Mouse (Mus musculus) urinary bladder, adult 18-20 months (tissue): ENCODE measurements around the gene Rbms1.

ENCODE experiments used
- DNase-seq, 2 experiments: peaks; one replicate each; pipeline ENCODE4 v3.0.0; 2022; ENCODE audit warnings: low spot score in 2 of 2, mixed read lengths in 2 of 2

Rbms1 gene

DNA sequence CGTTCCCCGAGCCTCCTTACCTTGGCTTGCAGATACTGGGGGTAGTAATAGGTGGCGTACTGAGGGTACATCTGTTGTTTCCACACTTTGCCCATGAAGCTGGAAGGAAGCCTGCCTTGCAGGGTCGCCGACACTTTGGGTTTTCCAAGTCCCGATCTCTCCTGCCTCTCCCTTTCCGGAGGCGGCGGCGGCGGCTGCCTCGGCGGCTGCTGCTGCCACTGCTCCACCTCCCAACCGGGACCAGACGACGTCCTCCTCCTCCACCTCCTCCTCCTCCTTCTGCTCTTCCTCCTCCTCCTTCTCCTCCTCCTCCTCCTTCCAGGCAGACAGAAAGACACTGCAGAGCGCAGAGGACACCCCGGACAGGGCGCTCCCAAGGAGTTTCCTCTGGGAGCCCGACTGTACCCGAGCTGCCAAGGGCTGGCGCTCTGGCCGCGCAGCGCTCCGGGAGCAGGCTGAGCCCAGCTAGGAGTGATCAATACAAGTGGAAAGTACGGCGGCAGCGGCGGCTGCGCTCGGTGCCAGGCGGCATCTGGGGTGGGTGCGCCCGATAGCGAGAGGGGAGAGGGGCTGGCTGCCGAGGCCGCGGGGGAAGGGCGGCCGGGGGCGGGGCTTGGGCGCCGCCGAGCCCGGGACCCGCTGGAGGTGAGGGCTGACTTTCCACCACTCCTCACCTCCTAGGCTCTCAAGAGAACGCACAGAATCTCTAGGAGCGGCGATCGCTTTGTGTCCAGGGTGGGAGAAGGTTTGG, at the start of gene Rbms1:
Gene Rbms1 (minus strand): TSS at position 522 of the 751 bp plus-strand sequence.
- peak; percentile 61 to 75 for DNase-seq

DNA sequence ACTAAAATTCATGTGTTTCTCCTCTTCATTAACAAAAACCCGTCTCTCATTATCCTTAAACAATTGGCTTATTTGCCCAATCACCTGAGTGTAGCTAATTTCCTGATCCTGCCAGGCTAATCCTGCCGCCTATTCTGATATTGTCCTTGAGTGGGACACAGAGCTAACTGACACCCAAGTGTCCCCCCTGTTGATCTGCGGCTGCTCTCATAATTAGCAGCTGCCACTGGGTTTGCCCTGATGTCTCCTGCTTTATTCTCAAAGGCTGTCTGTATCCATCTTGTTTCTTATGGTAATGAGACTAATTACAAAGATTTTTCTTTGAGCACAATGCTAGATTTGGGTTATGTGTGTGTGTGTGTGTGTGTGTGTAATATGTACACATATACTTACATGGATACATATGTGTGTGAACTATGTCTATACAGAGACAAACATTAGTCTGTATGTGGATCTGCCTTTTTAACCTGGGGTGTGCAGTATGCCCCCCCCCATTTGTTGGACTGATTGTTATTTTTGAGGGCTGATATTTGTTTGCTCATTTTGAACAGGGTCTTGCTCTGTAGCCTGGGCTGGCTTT, 49.3 kb upstream of the Rbms1 start:
- DNase-seq, result no peak

DNA sequence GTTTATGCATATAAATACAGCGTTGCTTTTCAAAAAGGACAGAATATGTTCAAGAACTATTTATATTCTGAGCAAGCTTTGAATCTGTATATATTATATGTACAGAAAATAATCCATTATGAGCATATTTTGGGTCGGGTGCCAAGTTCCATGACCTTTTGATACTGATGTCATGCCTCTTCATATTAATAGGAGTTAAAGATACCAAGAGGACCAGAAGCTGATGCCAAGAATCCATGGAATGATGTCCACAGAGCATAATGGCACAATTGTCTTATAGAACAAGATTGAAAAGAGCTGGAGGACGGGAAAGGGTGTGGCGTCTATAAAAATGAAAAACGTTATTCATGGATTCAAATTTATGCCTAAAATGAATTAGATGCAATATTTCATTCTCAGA, 23.3 kb upstream of the Rbms1 start:
- DNase-seq, result no peak

DNA sequence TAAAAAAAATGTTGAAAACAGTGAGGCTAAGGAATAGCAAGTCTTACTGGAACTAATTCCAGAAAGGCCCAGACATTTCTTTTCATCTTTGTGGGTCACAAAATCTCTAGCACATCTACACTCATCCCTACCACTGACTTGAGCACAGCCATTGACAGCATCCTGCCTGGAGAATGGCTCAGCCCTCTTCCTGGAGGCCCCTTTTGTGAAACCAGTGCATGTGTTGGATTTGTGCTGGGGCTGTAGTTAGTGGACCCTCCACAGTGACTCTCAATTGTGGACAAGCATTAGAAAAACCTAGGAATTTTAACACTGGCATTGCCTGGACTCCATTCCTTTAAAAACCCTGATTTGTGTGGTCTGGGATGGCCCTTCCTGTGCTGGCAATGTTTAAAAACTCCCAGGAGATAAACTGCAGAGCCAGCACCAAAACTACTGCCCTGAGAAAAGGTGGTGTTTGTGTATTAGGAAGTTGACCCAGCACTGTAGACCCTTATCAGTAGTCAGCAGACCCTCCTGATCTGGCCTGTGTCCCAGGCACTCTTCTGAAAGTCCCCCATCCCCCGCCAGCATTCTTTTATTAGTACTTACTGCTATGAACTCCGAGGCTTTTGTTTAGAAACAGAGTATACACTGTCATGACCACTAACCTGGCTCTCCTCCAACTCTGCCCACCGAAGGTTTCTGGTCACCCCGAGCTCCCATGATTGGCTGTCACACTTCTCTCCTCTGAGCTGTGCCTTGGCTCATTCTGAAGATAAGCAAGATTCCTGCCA, 15.7 kb upstream of the Rbms1 start:
- DNase-seq, result no peak

DNA sequence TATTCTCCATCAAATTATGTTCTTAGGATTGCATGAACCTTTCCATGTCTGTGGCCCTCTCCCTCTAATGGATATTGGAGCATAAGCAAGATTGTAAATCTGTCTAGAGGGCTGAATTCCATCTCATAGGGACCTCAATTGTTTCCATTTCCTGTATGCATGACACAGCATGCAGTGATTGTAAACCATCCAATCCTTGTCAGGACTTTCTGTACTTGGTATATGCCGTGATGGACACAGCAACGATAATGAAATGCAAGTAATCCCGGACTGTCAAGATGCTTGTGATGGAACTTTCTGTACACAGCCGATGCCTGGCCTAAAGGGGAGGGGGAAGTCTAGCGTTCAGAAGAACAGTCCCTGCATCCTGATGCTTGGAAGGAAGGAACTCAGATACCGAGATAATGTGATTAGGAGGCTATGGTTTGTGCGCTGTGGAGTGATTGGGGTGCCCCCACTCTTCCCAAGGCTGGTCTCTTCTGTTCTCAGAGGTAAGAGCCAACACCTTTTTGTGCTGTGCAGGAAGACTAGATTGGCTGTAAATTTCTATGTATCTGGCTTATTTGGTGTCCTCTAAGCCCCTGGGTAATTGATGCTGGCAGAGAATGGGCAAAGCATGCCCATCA, 9.3 kb upstream of the Rbms1 start:
- no peak for DNase-seq

DNA sequence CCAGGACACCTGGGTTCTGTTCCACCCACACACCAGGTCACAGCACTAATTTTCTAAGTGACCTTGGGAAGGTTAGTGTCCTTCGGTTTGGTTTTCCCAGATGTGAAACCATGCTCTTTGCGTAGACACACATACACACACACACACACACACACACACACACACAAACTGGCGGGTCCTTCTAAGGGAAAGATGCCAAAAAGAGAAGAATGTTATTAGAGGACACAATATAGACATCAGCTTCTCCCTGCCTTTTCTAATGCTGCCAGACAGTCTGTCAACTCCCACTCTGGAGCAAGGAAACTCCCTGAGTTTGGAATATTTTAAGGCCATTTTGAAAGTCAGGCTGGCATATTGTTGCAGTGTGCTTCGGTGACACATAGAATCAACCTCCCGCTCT, 624 bp upstream of the Rbms1 start:
- no peak for DNase-seq

DNA sequence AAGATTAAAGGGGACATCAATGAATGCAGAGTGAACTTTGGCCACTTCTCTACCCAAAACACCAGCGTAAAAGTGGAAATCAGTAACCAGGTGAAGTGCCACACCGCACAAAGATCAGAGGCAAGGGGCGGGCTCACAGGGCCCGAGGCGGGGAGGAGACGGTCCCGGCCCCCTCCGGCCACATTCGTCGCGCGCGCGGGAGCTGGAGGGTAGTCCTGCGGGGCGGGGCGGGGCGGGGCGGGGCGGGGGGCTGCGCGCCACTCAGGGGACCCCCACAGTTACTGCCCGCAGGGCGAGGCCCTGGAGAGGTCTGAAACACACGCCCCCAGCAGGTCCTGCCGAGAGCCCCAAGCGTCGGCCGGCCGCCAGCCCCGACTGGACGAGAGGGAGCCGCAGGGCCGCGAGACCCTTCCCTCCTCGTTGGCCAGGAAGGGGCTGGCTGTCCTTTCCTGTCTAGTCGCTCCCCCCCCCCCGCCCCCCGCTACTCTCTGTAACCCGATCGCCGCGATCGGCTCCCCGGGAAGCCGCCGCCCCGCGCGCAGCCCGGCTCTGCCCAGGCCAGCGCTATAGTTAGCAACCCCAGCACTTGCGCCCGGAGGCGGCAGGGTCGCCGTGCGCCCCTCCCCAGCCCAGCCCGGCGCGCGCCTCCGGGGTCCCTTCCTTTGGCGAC, 856 bp downstream of the Rbms1 start:
- DNase-seq, result peak; percentile 53 to 58

DNA sequence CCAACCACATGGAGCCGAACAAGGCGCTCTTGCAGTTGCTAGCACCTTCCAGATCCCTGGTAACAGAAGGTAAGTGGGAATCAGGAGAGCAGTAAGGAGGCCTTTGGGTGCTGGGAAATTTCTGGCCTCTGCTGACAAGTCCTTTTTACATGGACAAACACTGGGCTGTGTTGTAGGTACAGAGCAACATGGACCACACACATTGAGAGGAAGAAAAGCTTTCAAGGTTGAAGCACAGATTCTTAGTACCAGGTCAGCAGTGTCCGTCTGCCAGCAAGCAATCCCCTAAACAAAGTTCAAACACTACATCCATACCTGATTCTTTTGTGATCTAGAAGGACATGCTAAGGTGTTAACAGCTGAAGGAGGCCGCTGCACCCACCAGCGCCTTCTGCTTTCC, 1.7 kb downstream of the Rbms1 start:
- DNase-seq, result peak in 1 of 2 experiments; percentile 14

DNA sequence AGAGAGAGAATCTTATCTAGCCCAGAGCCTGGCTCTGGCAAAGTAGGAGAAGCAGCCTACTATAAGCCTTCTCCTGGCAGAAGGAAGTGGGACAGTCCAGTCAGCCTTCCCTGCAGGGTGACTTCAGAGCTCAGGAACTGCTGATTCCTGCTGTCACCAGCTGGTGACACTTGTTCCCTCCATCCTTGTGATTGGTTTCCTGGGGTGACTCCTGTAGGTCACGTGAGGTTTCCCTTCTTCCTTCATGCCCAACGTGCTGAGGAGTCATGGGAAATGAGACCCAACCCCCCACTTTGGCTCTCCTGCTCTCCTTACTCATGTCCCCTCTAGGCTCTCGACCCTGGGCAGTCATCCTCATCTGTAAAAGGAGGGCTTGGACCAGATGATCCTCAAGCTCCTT, 14.8 kb downstream of the Rbms1 start:
- no peak for DNase-seq

DNA sequence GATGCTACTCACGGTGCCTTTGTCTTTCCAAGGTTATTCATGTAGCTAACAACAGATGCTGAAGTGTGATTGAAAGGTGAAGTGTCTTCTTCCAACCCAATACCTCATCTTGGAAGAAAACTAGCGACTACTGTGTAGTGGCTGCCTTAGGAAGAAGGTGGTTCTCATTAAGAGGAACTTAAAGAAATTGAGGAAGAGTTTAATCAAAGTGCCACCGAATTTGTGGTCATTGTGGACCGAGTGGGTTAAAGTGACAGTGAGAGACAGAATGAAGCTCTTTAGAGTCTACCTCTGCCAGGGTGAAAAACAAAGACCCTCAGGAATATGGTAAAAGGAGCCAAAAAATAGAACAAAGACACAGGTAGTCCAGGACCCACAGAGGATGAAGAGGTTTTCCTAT, 15.2 kb downstream of the Rbms1 start:
- no peak for DNase-seq

DNA sequence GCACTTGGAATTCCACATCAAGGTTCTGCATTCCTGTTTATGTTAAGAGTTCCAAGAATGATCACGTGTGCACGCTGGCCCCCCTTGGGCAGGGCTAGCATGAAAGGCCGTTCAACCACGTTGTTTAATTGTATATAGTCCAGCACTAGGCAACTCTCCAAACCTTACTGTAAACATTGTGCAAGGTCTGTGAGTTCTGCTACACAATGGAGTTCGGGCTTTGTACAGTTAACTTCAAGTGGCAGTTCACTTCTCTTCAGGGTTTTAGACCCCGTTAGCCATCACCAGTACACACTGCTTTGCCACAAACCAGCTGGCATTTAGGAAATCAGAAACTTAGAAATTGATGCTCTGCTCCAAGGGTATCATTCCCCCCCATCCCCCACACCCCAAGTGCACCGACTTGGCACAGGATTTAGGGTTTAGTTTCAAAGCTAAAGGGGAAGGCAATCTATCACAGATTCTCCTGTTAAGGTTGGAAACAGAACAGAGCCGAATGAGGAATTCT, 22.5 kb downstream of the Rbms1 start:
- DNase-seq, result no peak

DNA sequence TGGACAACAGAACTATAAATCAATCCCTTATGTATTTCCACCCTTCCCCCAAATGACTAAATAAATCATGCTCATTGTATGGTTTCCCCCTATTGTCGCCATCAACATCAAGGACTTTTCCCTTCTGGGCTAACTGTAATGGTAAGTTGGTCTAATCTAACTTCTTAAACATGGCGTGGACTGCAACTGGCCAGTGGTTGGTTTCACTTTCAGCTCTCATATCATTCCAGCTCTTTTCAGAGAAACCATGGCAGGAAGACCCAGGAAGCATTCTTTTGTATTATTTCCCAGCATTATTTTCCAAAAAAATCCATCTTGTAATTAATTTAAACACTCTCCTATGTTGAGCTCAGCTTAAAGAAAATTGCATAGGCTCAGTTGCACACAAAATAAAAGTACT, 23.0 kb downstream of the Rbms1 start:
- DNase-seq, result no peak

DNA sequence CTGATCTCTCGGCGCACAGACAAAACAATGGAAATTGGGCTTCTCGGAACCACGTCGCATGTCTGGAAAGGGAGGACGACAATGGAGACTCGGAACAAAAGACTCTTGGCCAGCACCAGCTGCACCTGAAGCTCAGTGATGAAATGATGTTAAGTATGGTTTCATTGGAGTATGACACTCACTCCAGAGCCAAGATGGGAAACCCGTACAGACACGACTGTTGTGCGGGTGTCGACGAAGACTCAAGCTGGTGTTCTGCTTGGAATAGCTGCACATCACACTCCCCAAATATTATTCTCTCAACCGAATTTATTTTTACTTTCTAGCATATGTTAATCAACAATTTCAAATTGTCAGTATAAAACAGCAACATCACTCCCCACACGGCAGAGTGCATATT, 26.1 kb downstream of the Rbms1 start:
- no peak for DNase-seq

DNA sequence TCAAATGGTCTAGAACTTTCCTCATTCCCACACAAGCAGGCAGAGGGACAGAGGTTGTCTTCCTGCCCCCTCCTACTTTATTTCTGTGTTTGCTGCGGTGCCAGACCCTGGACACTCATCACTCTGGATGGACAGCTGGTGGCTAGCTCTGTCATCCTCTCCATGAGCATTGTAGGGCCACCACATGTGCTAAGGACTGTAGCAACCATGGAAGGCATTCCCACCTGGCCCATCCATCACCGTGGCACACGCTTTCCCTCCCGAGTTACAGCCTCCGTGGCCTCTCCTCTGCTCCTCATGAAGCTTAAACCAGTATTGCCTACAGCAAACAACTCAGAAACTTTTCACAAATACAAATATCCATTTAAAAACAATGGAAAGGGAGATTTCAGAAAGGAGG, 34.0 kb downstream of the Rbms1 start:
- no peak for DNase-seq

DNA sequence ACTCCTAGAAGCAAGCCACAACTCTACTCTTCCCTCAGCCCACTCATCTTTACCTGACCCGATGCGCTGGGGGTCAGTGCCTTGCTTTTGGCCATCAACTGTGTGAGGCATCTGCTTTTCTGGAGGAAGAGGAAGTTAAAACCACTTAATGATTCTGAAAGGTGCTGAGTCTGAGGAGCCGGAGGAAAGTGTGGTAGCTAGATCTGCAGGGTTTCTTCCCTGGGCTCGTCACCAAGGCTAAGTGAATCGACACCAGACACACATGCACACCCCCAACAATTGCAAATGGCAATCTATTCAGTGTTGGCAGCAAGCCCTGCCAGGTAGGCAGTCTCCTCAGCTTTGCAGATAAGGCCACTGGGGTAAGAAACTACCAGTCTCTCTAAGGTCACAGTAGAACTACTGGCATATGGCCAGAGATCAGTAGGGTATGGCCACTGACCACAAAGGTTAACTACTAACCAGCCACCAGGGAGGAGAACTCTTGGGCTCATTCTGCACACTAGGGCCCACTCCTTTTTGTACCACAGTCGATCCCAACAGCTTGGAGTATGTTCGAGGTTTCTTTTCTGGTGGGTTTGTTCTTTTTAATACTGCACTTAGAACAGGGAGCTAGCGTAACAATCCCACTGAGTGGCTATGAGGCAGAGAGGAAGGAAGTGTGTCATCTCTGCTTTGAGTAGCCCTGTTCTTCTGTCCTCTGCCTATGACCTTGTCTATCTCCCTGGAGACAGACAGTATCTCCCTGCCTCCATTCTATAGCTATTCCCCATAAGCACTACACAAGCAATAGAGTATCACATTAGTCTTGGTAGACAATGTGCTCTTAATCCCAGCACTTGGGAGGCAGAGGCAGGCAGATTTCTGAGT, 34.9 kb downstream of the Rbms1 start:
- DNase-seq, result no peak

DNA sequence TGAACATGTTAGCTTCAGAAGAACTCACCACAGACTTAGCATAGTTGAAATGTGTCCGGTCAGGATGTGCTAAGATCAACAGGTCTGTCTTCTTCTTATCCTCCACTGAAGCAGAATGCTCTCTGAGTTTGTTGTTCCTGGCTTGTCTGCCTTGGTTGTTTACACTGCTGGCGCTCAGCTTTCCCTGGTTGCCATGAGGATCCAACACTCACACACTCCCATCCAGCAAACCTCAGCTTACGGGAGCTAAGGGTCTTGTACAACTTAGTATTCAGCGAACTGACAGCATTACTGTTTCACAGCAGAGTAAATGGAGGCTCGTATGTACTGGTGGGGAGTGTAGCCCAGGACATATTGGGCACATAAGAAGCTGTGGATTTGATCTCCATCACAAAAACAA, 37.9 kb downstream of the Rbms1 start:
- DNase-seq, result no peak

DNA sequence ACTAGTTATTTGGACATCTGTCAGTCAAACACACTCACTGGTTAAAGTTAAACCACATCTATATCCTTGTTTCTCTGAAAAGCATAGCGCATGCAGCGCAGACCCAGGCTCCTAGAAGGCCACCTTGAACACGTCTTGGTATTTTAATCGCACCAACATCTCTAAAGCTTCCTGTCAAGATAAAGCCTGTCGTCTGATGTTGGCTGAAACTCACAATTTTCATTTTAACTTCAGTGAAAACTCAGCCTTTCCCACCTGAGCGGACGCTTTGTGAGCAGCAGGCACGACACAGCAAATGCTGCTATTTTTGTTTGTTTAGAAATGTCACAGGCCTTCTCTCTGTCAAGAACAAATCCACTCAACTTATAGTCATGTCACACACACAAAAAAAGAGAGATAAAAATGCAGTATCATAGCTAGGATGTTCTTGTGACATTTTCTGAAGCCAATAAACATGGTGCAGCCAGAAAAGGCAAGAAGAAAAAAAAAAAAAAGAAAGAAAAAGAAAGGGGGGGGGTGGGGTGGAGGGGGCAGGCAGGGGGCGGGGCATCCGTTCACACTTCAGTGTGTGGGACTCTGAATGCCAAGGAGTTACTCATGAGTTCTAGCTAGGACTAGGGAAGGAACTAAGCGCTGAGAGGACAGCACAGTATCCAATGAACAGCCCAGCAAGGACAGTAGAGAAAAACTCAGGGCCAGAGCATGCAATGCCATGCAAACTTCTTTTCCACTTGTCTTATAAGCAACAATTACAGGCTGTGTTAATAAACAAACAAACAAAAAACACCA, 39.0 kb downstream of the Rbms1 start:
- DNase-seq, result no peak

DNA sequence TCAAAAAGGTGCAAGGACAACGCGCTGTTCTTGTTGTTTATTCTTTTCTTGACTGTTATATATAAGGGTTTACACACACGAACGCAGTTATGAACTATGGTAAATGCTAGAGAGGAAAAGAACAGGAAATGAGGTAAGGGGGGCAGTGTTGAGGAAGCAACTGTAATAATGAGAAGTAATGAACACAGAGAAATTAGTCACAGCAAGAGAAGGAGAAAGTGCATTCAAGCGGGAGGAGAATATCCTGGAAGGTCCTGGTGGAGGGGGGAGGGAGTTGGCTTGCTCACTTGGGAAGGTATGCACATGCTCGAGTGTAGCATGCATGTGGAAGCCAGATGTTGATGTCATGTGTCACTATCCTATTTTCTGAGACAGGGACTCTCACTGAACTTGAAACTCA, 39.9 kb downstream of the Rbms1 start:
- DNase-seq, result no peak

DNA sequence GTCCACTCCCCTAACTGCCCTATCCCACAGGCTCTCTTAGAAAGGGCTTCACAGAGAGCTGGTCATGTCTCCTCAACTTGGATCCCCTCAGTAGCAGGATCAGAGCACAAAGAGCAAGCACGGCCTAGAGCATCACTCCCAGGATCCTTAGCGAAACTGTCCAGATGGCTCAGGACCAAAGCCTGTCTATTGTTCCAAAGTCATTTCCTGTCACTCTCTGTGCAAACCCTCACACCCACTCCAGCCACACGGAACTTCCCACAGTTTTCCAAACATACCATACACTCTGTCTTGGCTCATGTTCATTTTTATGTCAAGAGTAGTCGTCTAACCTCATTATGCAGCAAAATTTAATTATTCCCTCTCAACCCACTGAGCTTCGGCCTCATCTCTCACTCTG, 40.6 kb downstream of the Rbms1 start:
- DNase-seq, result no peak

DNA sequence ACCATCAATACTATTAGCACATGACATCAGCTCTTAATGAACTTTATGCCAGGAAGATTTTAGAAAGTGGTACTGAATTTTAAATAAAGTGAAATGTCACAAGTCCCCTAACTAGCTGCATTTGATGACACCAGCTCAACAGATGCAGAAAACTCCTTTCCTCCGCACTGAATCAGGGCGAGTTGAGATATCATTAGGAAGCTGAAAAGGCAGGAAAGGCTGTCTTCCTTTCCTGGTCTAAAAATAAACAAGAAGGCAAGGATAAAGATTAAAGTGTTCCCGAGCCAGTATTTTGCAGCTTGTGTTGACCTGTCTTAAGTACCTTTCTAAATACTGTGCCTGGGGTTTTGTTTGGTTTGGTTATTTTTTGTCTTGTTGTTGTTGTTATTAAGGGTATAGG, 42.9 kb downstream of the Rbms1 start:
- no peak for DNase-seq
